Mouse (Mus musculus) urinary bladder, postnatal 14 days (tissue): ENCODE data around the gene Dzank1.
A peak's percentile ranks its signal among the peaks of the same experiment; 100 is the strongest.

Experiments used
- DNase-seq: peaks from one replicate; pipeline ENCODE4 v3.0.0; 2021; ENCODE audit warnings: low spot score

Dzank1 gene

GRCm38 (mm10) chr2:144526981-144527820 lies at the start of gene Dzank1, which contains the start of gene Polr3f:
Gene Dzank1 (minus strand): TSS chr2:144527414.
Gene Polr3f (plus strand): TSS chr2:144527718.
- DNase-seq = peak; percentile 95

- peak; percentile 96 for DNase-seq
These were observed 28.8 kb upstream of the Dzank1 start, which contains the start of gene Sec23b for GRCm38 (mm10) chr2:144555820-144556552. Gene Sec23b (plus strand): TSS chr2:144556229.

GRCm38 (mm10) chr2:144555286-144555819 lies 28.1 kb upstream of the Dzank1 start:
- DNase-seq = no peak

- DNase-seq = no peak
These were observed 26.7 kb upstream of the Dzank1 start for GRCm38 (mm10) chr2:144553905-144554304.

- peak; percentile 40 for DNase-seq
These were observed 23.3 kb upstream of the Dzank1 start, which contains the start of gene Rbbp9 for GRCm38 (mm10) chr2:144550529-144550928. Gene Rbbp9 (minus strand): TSS chr2:144550869.

GRCm38 (mm10) chr2:144547559-144547958 lies 20.3 kb upstream of the Dzank1 start:
- no peak for DNase-seq

- DNase-seq = no peak
These were observed 18.3 kb upstream of the Dzank1 start for GRCm38 (mm10) chr2:144545481-144545880.

- DNase-seq = no peak
These were observed 17.8 kb upstream of the Dzank1 start for GRCm38 (mm10) chr2:144545061-144545460.

- DNase-seq = no peak
These were observed 17.4 kb upstream of the Dzank1 start for GRCm38 (mm10) chr2:144544630-144545029.

GRCm38 (mm10) chr2:144543670-144544069 lies 16.5 kb upstream of the Dzank1 start:
- DNase-seq = no peak

GRCm38 (mm10) chr2:144541246-144541645 lies 14.0 kb upstream of the Dzank1 start:
- DNase-seq = no peak

GRCm38 (mm10) chr2:144537123-144537522 lies 9.9 kb upstream of the Dzank1 start:
- DNase-seq = no peak

GRCm38 (mm10) chr2:144527821-144528174 lies 584 bp upstream of the Dzank1 start:
- no peak for DNase-seq

- no peak for DNase-seq
These were observed 1.4 kb downstream of the Dzank1 start for GRCm38 (mm10) chr2:144525856-144526255.

GRCm38 (mm10) chr2:144519772-144520171 lies 7.4 kb downstream of the Dzank1 start:
- DNase-seq = no peak

- DNase-seq = no peak
These were observed 12.6 kb downstream of the Dzank1 start for GRCm38 (mm10) chr2:144514619-144515018.

- DNase-seq = peak; percentile 40
These were observed 25.1 kb downstream of the Dzank1 start for GRCm38 (mm10) chr2:144502134-144502533.

- DNase-seq = no peak
These were observed 37.9 kb downstream of the Dzank1 start for GRCm38 (mm10) chr2:144489342-144489741.

GRCm38 (mm10) chr2:144487476-144487875 lies 39.7 kb downstream of the Dzank1 start:
- no peak for DNase-seq

- DNase-seq = no peak
These were observed 41.8 kb downstream of the Dzank1 start for GRCm38 (mm10) chr2:144485439-144485838.

- DNase-seq = peak; percentile 16
These were observed 43.1 kb downstream of the Dzank1 start for GRCm38 (mm10) chr2:144484084-144484483.

- DNase-seq = peak; percentile 11
These were observed 47.8 kb downstream of the Dzank1 start for GRCm38 (mm10) chr2:144479421-144479820.

GRCm38 (mm10) chr2:144467203-144467602 lies 60.0 kb downstream of the Dzank1 start:
- DNase-seq = peak; percentile 12
